Mouse (Mus musculus) ES-E14 (cell line): ENCODE measurements around the gene Rest.

Experiments used
- CHD2 ChIP-seq: IDR thresholded peaks from 2 replicates; pipeline ENCODE4 v1.6.1; 2014; ENCODE audit warnings: mild to moderate bottlenecking, low read depth, low read length, inconsistent platforms
- HCFC1 ChIP-seq: IDR thresholded peaks from 2 replicates; pipeline ENCODE4 v1.6.1; 2012; ENCODE audit warnings: low read length, inconsistent platforms, borderline replicate concordance; ENCODE audit not compliant: insufficient read depth
- MAFK ChIP-seq: IDR thresholded peaks from 2 replicates; pipeline ENCODE4 v1.6.1; 2014; ENCODE audit warnings: mild to moderate bottlenecking, low read depth, low read length, inconsistent platforms; ENCODE audit not compliant: insufficient read depth
- ZC3H11A ChIP-seq: IDR thresholded peaks from 2 replicates; pipeline ENCODE4 v1.6.1; 2012; ENCODE audit warnings: low read depth, mild to moderate bottlenecking, inconsistent platforms, low read length, borderline replicate concordance
- ZNF384 ChIP-seq: IDR thresholded peaks from 2 replicates; pipeline ENCODE4 v1.6.1; 2012; ENCODE audit warnings: low read depth, low read length, inconsistent platforms

- TF ChIP-seq CHD2 (no peak; the same call in 1 of the 2 replicates), MAFK (no peak), ZC3H11A (no peak), ZNF384 (no peak), HCFC1 (no peak)
Observed at GRCm38 (mm10) chr5:77262105-77262504, 3.2 kb upstream of the Rest start.
